Mouse (Mus musculus): ENCODE results near the gene Ajuba. TPM values are rescaled to one million over a fixed set of nuclear protein-coding genes. Genes with fewer than 3 reads are reported as not detected.

The Ajuba gene
- total RNA-seq, 2 experiments from 2014 or later, result 1.8 to 2.1 TPM

DNA sequence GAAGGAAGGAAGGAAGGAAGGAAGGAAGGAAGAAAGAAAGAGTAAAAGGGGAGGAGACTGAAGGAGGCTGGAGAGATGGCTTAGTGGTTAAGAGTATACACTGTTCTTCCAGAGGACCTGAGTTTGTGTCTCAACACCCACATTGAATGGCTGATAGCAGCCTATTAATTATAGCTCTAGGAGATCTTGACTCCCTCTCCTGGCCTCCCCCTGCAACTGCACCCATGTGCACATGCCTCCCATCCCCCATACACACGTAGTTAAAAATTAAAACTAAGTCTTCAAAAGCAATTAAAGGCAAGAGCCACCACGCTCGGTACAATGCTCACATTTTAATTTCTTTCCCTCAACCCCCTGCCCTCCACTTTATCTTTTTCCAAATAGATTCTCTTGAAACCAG, 16.7 kb upstream of the Ajuba start:
- intact Hi-C loops (cut with DNase I), result no loop called here
- no peak for DNase-seq

DNA sequence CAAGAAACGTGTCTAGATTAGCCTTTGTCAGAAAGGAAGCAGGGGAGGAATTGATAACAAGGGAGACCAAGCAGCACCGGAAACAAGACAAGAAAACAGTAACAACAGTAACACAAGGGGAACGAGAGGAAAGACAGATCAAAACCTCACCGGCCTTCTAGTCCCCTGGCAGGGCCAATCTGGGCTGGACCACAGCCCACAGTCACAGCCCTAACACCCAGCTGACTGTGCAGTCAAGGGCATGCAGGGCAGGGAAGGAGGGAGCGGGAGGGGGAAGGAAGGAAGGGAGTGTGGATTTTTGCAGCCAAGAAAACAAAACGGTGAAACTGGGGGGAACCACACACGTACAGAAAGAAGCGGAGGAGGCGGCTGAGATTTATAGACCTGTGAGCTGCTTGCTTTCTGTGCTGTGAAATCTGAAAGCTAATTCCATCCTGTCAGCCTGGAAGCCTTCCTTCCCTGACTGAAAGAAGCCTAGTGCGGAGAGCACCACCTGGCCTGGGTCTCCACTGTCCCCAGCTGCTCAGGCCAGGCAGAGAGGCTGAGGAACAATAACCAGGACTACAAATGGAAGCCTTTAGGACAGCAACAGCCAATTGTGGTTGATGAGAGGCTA, 15.1 kb upstream of the Ajuba start:
- DNase-seq, result no peak
- intact Hi-C loops (cut with DNase I), result no loop called here

DNA sequence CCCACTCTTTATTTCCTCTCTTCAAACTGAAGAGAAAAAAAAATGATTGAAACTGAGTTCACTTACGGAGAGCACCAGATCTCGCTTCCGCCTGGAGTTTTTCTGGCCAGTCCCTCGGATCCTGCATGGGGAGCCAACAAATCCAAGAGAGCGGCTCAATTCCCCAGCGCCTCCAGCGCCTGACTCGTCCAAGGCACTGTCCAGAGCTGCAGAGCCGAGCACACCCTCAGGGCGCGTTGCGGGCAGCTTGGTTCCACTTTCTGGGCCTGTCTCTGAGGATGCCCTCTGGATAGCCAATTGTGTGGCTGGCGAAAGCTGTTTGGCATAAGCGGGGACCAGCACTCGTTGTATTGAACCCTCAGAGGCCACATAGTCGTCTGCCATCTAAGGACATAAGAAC, 13.7 kb upstream of the Ajuba start:
- DNase-seq, result no peak
- intact Hi-C loops (cut with DNase I), result no loop called here

DNA sequence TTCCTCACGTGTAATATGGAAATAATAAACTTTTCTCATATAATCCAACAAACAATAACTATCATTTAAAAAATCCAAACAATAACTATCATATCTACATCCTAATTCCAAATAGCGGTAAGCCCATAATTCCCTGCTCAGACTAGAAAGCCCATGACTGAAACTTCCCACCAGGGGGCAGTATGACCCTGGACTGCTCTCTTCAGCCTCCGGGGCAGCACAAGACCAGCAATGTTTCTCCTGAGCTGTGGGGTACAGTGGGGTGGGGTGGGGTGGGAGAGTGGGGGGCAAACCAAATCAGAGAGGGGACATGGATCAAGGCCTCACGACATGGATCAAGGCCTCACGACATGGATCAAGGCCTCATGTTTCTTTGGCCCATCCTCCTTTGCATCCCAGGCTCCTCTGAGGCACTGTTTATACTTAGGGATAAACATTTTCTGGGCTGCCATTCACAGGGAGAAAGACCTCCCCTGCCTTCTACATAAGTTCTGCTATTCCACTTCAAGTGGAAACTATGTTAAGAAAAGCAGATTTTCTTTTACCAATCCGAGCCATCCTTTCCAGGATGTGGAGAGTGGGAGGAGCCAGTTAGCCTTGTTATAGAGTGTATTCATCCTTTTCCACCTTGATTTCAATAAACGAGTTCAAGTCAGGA, 6.5 kb upstream of the Ajuba start:
- intact Hi-C loops (cut with DNase I), result loop anchor here (2.0 kb wide), 1 partner anchor 59 kb away; no protein-coding TSS in a partner anchor
- DNase-seq, result peak in 1 of 2 experiments; percentile 49

DNA sequence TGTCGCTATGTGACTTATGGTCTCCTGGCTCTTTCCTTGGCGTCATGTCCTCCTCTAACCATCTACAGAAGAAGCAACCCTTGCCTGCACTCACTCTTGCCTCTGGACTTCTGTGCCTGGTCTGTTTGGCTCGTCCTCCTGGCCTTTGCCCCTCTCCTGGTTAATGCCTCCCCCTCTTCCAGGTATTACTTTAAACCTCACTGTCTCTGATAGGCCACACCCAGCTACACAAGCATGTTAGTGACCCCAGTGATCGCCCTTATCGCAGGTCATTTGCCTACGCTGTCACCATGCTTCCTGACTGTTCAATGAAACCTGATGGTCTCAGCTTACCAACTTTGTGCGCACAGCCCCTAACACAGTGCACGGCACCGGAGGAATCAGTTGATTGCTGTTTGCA, 5.2 kb upstream of the Ajuba start:
- intact Hi-C loops (cut with DNase I), result loop anchor here (2.0 kb wide), 1 partner anchor 60 kb away; no protein-coding TSS in a partner anchor
- DNase-seq, result no peak

DNA sequence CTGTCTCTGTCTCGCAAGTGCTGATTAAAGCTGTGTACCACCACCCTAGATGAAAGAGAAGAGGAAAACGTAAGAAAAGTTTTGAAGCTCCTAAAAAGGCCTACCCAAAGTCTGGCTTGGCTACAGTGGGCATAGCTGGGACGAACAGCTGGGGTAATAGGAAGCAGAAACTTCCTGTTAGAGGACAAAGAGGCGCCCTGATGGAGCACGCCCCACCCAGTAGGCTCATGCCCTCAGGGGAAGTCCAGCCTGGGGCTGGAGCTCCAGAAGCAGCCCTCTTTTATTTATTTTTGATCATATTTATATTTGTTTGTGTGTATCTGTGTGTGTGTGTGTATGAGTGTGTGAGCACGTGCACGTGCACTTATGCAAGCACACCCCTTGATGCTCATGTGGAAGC, 2.3 kb upstream of the Ajuba start:
- DNase-seq, result no peak
- intact Hi-C loops (cut with DNase I), result no loop called here

DNA sequence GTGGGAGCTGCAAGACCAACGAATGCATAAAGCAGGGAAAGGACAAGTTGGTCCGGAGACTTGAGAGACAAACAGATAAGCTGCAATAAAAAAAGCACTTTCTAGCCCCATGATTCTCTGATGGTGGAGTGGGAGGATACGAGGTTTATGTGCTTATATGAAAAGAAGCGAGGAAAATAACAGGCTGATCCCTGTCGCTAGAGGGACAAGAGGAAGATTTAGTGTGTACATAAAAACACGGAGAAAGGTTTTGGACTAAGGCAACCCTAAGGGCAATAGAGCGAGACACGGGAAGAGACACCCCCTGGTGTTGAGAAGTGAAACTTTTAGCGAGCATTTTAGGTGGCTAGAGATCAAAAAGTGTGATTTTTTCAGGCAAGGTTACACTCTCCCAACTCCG, 705 bp upstream of the Ajuba start:
- intact Hi-C loops (cut with DNase I), result no loop called here
- no peak for DNase-seq

DNA sequence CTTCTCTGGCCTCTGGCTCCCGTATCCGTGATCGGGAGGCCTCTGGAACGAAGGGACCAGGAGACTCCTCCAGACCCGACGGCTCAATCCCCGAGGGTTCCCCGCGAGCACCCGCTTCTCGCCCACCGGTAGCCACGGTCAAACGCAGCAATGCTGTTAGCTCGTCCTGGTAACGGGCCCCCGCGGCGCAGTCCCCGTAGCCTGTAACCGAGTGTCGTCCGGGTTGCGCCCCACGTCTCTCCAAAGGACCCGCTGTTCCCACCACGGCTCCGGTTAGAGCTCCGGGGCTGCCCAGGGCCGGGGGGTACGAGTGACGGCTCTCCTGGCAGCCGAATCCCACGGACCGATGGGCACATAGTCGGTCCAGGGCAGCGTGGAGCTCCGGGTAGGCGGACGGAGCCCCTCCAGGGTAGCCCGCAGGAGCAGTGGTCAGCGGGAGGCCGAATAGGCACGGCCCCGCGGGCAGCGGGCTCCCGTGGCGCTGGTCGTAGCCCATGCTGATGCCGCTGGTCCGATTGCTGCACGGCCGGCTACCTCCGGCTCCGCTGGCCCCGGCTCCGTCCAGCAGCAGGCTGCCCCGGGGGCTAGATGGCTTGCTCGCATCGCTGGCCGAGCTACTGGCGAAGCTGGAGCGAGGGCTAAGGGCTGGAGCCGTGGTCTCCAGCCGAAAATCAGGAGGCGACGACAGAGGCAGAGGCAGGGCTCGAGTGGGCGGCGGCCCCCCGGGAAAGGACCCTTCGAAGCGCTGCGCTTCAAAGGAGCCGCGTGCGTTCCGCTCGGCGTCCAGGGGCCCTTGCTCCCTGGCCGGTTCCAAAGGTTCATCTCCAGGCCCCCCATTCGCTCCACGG, 893 bp downstream of the Ajuba start:
- intact Hi-C loops (cut with DNase I), result no loop called here
- DNase-seq, result no peak

DNA sequence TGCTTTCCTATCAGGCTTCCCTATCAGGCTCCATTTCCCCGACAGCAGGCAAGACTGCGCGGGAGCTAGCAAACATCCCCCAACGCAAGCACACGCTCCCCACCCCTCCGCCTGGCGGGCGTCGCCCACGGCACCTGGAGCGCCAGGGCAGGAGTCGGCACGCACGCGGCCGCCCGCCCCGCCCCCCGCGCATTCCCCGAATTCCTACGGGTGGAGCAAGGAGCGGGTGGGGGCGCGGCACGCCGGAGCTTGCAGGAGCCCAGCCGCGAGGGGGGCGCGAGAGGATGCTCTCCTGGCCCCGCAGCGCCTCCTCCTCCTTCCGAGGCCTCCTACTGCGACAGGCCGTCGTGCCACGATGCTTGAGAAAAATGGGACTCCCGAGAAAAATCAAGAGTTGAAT, 1.7 kb downstream of the Ajuba start:
- DNase-seq, result peak in 1 of 2 experiments; percentile 51
- intact Hi-C loops (cut with DNase I), result no loop called here

DNA sequence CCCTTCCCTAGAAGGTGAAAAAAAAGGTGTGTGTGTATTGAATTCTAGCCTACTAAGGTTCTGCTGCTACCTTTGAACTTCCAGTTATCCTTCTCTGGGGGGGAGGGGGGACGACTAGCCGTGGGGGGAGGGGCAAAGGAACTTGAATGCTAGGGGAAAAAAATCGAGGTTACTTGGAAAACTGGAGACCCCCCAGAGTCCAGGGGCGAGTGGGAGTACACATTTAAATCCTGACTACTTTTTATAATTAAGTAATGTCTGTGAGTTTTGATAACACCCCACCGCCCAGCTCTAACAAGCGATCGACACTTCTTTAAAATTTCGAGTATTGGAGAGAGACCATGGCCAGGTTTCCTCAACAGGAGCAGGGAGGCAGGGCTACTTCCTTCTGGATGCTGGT, 2.3 kb downstream of the Ajuba start:
- no peak for DNase-seq
- intact Hi-C loops (cut with DNase I), result no loop called here

DNA sequence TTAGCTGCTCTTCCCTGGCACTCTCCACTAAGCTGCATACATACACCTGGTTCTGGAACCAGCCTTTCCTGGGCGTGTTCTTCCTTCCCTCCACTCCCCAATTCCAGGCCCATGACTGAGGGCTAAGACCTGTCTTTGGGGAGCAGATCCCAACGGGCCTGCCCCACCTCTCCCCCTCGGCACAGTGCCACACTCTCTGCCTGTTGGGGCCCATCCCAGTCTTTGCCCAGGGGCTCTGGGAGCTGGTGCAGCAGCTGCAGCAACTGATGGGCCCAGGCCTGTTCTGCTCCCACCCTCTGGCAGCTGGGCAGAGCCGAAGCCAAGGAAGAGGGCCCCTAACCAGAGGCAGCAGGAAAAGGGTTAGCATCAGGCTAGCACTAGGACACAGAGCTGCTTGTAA, 3.1 kb downstream of the Ajuba start:
- DNase-seq, result no peak
- intact Hi-C loops (cut with DNase I), result no loop called here

DNA sequence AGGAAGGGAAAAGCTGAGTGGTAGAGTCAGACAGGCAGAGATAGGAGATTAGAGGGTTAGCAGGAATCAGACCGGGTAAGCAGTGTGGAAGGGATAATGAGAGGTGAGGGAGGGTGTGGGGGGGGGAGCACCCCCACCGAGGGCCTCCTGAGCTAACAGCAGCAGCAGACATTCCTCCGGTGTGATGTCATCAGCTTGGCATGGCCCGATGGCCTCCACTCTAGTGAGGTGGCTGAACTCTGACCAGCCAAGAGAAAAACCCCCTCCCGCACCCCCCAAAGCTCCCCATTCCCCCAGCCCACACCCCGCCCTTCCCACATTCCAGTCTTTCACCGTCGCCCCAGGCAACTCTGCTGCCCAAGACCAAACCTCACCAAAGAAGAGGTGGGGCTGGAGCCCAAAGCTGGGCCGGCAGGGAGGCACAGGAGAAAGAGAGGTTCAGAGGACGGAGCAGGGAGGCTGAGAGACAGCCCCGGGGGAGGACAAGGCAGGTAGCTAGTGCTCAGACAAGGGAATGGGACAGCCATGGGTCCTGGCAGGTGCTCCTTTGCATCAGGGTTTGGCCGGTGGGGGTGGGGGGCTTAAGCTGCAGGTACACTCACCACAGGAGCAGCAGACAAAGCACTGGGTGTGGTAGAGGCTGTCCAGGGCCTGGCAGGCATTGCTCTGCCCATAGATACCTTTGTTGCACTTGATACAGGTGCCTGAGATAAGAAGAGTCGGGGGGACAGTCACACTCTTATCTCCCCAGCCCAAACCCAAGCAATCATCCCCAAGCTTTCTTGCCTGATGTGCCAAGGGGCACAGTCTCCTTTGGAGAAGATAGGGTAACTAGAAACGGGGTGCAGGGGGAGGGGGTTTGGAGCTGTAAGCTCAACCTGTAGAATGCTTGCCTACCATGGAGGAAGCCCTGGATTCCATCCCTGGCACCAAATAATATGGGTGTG, 4.3 kb downstream of the Ajuba start:
- no peak for DNase-seq
- intact Hi-C loops (cut with DNase I), result no loop called here

DNA sequence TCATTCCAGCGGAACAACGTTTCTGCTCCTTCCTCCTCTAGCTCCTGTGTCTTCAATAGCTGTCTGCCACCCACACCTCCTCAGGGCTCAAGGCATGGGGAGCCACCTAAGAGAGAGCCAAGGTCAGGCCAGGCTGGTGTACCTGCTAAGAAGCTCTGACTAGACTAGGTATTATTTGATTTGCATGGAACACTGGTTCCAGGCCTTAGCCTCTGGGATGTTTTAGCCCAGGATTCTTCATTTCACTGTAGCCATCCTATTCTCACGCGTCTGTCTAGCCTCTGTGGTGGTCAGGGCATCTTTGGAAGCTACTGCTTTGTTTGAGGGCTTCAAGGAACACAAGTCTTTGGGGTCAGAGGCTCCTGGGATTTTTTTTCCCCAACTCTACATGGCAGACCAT, 5.2 kb downstream of the Ajuba start:
- no peak for DNase-seq
- intact Hi-C loops (cut with DNase I), result no loop called here

DNA sequence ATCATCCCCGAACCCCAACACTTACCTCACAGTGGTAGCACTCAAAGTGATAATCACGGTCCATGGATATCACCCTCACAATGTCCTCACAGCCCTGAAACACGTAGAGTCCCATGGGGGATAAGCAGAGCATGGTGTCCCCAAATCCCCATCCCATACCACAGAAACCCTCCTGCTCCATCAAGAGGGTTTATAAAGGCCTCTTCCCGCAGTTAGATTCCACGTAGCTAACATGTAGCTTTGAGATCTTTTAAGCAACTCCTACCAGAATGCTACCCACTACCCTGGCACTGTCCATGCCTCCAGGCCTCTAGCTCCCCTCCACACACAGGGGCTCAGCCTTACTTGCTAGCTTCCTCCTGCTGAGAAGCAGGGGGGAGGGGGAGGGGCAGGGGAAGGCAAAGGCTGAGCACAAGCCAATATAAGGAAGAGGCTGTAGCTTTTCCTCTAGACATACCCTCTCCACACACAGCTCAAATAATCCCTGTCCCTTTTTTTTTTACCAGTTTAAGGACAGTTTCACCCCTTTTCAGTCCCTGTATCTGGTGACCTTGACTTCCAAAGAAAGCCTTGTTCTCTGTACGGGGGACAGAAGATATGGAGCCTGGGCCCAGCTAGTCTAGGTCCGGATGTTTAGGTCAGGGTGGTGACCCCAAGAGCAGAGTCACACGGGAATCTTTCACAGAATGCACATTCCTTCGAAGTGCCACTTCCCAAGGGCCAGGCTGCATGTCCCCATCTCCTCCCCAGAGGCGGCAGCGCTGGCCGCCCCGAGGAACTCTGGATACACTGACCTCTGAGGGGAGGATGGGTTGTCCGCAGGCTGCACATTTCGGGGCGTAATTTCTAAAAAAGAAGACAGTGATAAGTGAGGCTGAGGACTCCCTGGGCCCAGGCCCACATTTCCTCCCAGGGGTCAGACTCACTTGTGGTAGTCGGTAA, 7.6 kb downstream of the Ajuba start:
- no peak for DNase-seq
- intact Hi-C loops (cut with DNase I), result loop anchor here (1.0 kb wide), 1 partner anchor 72 kb away; the partner anchor contains the start of gene Cdh24

DNA sequence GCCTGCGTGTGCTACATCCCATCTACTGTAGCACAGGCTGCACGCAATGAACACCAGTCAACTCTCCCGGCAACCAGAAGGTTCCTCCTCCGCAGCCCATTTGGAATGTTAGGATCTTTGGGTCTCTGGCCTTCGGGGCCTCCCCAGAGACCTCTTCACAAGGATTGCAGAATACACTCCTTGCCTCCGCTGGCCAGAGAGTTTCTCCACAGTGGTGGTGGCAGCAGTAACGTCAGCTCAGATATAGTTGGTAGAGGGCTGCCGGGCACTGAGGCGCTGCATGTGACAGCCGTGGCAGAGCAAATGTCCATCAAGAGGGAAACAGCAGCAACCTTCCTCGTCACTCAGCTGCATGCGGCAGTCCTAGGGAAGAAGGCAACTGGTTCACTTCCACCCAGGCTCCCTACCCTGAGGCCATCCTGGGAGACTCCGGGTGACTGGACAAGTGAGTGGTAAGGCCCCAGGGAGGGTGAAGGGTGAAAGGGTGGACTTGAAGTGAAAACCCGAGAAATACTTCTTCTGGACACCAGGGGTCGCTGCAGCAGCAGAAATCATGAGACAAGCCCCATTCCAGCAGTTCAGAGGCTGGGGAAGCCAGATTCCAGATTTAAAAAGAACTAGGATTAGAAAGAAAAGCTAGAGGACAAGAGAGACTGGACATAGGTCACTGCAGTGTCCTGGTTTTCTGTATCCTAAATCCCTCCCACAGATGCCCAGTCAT, 8.5 kb downstream of the Ajuba start:
- intact Hi-C loops (cut with DNase I), result loop anchor here (1.0 kb wide), 1 partner anchor 72 kb away; the partner anchor contains the start of gene Cdh24

DNA sequence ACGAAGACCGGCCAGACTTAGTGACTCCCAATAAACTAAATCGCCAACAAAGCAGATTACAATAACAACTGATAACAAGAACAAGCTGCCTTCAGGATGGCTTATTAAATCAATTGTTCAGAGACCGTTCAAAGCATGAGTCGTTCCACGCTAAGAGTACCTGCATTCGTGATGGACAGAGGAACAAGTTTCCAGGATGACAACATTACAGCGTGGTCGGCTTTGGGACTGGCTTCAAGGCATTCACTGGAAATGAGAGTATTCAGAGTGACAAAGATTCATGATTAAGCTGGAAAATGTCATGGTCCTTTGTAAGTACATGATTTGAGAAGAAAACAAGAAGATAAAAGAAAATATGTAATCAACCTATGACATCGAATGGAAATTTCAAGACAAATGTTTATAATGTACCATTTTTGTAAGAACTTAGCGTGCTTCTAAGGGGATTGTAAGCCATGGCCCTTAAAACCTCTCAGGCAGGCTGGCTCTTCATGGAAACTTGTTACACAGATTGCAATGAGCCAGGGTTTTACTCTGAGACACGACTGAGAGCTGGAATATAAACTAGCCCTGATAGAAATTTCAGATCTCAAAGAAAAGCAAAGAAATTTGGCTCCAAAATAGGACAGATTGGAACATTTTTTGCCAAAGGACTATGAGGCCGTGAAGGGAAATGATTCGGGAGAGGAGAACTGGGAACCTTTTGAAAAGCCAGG, 16.7 kb downstream of the Ajuba start:
- intact Hi-C loops (cut with DNase I), result no loop called here
- DNase-seq, result no peak

More for the DNA sequence above, 8.5 kb downstream of the Ajuba start:
- peak; percentile 44 to 60 for DNase-seq

DNA sequence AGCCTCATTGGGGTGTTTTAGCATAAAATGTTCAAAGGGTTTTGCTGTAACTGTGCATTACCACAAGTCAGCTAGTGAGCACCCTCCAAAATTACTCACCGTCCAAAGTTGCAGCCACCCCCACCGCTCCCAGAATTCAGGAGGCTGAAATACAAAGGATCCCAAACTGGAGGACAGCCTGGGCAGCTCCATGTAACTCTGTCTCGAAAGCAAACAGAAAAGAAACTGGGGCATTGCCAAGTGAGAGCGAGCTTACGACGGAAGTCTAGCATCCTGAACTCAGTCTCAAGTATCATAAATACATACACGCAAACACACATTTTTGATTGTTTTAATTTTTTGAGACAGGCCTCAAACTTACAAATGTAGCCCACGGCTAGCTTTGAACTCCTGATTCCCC, 20.0 kb downstream of the Ajuba start:
- intact Hi-C loops (cut with DNase I), result no loop called here

More for the DNA sequence above, 20.0 kb downstream of the Ajuba start:
- DNase-seq, result no peak
